Mouse (Mus musculus): ENCODE data around the gene Mknk1. TPM values are rescaled to one million over a fixed set of nuclear protein-coding genes. Genes with fewer than 3 reads are reported as not detected.

Mknk1 gene
- polyA plus RNA-seq, 1 experiment from 2014 or later = 20.4 TPM

- Histone ChIP-seq H3K9me3 (replicated peaks; ENCODE audit: low read length) (no peaks in the 10 kb centered on the region), H3K4me3 (replicated peaks; ENCODE audit: low read depth, low read length) (no peak overlapping the region), H3K27ac (no peak overlapping the region), H3K36me3 (ENCODE audit: insufficient read depth, low read length) (0 out of 2 replicates have a peak, but pooled peaks cover 11% of the 10 kb centered on the region), H3K4me2 (ENCODE audit: low read length) (no peak overlapping the region), H3K9ac (ENCODE audit: low read depth, low read length) (no peak overlapping the region), H3K27me3 (ENCODE audit: insufficient read depth, low read length) (no peaks in the 10 kb centered on the region), H3K4me1 (replicated peaks; ENCODE audit: insufficient read depth, low read length) (no peaks in the 10 kb centered on the region)
- ATAC-seq (replicated peaks; ENCODE audit: low FRiP score, low read depth) = no peak
- whole genome bisulfite sequencing = 83% methylated on average over 4 of the region's 4 CpGs
- no peak for TF ChIP-seq CTCF (IDR thresholded peaks at IDR 0.05; ENCODE audit: low read depth)
- DNase-seq (ENCODE audit: low spot score) = no peak
These were observed 17.3 kb downstream of the Mknk1 start for GRCm38 (mm10) chr4:115856282-115856681.

DNA sequence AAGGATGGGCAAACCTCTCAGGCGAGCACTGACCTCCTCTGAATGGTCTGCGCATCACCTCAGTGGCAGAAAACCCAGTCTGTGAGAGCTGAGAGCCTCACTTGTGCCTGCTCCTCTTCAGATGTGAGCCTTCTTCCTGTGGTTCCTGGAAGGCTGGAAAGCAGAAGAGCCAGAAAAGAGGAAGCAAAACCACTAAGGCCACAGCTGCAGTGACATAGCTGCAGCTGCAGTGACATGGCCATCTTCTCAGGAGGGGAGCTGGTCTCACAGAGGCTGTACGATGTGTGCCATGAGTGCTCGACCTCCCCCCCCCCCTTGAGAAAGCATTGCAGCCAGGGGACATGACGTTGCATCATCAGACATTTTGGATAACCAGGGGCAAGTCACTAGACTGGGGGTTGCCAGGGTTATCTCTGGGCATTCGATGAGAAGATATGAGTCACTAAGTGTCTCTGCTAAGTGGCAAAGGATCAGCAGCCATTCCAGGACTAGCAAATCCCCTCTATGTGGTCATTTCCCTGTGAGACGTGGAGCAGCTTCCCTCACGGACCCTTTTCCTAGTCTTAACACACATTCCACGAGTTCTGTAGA, 18.4 kb downstream of the Mknk1 start:
- TF ChIP-seq CTCF (IDR thresholded peaks at IDR 0.05; ENCODE audit: low read depth) = no peak

GRCm38 (mm10) chr4:115863352-115863751, 24.4 kb downstream of the Mknk1 start:
- Histone ChIP-seq H3K27ac (no peak overlapping the region), H3K4me2 (ENCODE audit: low read length) (no peak overlapping the region), H3K27me3 (ENCODE audit: insufficient read depth, low read length) (no peaks in the 10 kb centered on the region), H3K9ac (ENCODE audit: low read depth, low read length) (no peak overlapping the region), H3K36me3 (ENCODE audit: insufficient read depth, low read length) (peaks cover 6% of the 10 kb centered on the region; the same call in 1 of the 2 replicates), H3K4me3 (replicated peaks; ENCODE audit: low read depth, low read length) (no peak overlapping the region), H3K4me1 (replicated peaks; ENCODE audit: insufficient read depth, low read length) (no peaks in the 10 kb centered on the region), H3K9me3 (replicated peaks; ENCODE audit: low read length) (no peaks in the 10 kb centered on the region)
- DNase-seq (ENCODE audit: low spot score) (no peak), ATAC-seq (replicated peaks; ENCODE audit: low FRiP score, low read depth) (no peak)
- 46% methylated on average over 7 of the region's 7 CpGs for WGBS
- no peak for TF ChIP-seq CTCF (IDR thresholded peaks at IDR 0.05; ENCODE audit: low read depth)

More for the DNA sequence above, 18.4 kb downstream of the Mknk1 start:
- no peaks in the 10 kb centered on the region for H3K27me3 ChIP-seq (ENCODE audit: insufficient read depth, low read length)
- no peak overlapping the region for H3K4me3 ChIP-seq (replicated peaks; ENCODE audit: low read depth, low read length)
- no peak overlapping the region for H3K27ac ChIP-seq
- DNase-seq (ENCODE audit: low spot score) (no peak), ATAC-seq (replicated peaks; ENCODE audit: low FRiP score, low read depth) (no peak)
- no peaks in the 10 kb centered on the region for H3K9me3 ChIP-seq (replicated peaks; ENCODE audit: low read length)
- no peak overlapping the region for H3K4me2 ChIP-seq (ENCODE audit: low read length)
- 82% methylated on average over 9 of the region's 9 CpGs for whole genome bisulfite sequencing
- 0 out of 2 replicates have a peak, but pooled peaks cover 15% of the 10 kb centered on the region for H3K36me3 ChIP-seq (ENCODE audit: insufficient read depth, low read length)
- no peaks in the 10 kb centered on the region for H3K4me1 ChIP-seq (replicated peaks; ENCODE audit: insufficient read depth, low read length)
- no peak overlapping the region for H3K9ac ChIP-seq (ENCODE audit: low read depth, low read length)

- 24% methylated on average over 10 of the region's 10 CpGs for WGBS
- no peak for ATAC-seq (replicated peaks; ENCODE audit: low FRiP score, low read depth)
These were observed 24.9 kb downstream of the Mknk1 start for GRCm38 (mm10) chr4:115863880-115864279.

DNA sequence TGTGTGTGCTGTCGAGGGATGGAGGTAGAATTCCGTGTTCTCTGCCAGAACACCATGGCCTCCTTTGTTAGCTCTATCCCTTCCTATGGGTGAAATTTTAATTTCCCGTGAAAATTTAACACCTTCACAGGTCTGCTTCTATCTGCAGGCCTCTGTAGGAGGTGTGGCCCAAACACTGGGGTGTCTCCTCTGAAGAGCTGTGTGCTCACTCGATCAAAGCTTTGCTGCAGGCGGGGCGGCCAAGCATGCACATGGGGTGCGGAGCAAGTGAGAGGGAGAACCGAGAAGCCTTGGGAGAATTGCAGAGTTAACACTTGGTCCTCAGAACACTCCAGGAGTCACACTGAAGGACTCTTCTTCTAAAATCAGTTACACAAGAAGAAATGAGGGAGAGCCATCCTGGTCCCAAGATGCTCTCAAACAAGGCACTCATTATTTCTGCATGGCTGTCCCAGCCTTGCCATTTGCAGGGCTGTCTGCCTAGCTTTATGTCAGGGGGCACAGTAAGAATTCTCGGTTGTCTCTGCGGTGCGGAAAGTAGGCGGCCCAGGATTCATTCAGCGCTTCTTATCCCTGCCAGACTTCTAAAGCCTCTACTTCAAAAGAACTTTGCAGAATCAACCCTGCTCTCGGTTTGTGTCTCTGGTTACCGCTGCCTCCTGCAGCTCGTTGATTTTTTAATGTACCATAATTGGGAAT, 30.7 kb downstream of the Mknk1 start:
- H3K4me2 ChIP-seq (ENCODE audit: low read length) = no peak overlapping the region
- no peak for ATAC-seq (replicated peaks; ENCODE audit: low FRiP score, low read depth)
- no peak for DNase-seq (ENCODE audit: low spot score)
- H3K9ac ChIP-seq (ENCODE audit: low read depth, low read length) = no peak overlapping the region
- TF ChIP-seq CTCF (IDR thresholded peaks at IDR 0.05; ENCODE audit: low read depth) = no peak
- H3K27ac ChIP-seq = no peak overlapping the region
- WGBS = 37% methylated on average over 16 of the region's 16 CpGs
- H3K4me1 ChIP-seq (replicated peaks; ENCODE audit: insufficient read depth, low read length) = no peaks in the 10 kb centered on the region
- H3K36me3 ChIP-seq (ENCODE audit: insufficient read depth, low read length) = peaks cover 15% of the 10 kb centered on the region; the same call in 1 of the 2 replicates
- no peak overlapping the region for H3K4me3 ChIP-seq (replicated peaks; ENCODE audit: low read depth, low read length)
- no peaks in the 10 kb centered on the region for H3K27me3 ChIP-seq (ENCODE audit: insufficient read depth, low read length)
- no peaks in the 10 kb centered on the region for H3K9me3 ChIP-seq (replicated peaks; ENCODE audit: low read length)

More at GRCm38 (mm10) chr4:115863880-115864279, 24.9 kb downstream of the Mknk1 start:
- no peak overlapping the region for H3K4me2 ChIP-seq (ENCODE audit: low read length)
- no peaks in the 10 kb centered on the region for H3K27me3 ChIP-seq (ENCODE audit: insufficient read depth, low read length)
- peaks cover 6% of the 10 kb centered on the region; the same call in 1 of the 2 replicates for H3K36me3 ChIP-seq (ENCODE audit: insufficient read depth, low read length)
- no peak for TF ChIP-seq CTCF (IDR thresholded peaks at IDR 0.05; ENCODE audit: low read depth)
- H3K4me3 ChIP-seq (replicated peaks; ENCODE audit: low read depth, low read length) = no peak overlapping the region
- H3K9me3 ChIP-seq (replicated peaks; ENCODE audit: low read length) = no peaks in the 10 kb centered on the region
- no peak overlapping the region for H3K27ac ChIP-seq
- H3K4me1 ChIP-seq (replicated peaks; ENCODE audit: insufficient read depth, low read length) = no peaks in the 10 kb centered on the region
- DNase-seq (ENCODE audit: low spot score) = peak; percentile 7
- H3K9ac ChIP-seq (ENCODE audit: low read depth, low read length) = no peak overlapping the region

- no peaks in the 10 kb centered on the region for H3K9me3 ChIP-seq (replicated peaks; ENCODE audit: low read length)
- DNase-seq (ENCODE audit: low spot score) = no peak
- H3K4me3 ChIP-seq (replicated peaks; ENCODE audit: low read depth, low read length) = no peak overlapping the region
These were observed 34.2 kb downstream of the Mknk1 start for GRCm38 (mm10) chr4:115873231-115873630.

More at GRCm38 (mm10) chr4:115873231-115873630, 34.2 kb downstream of the Mknk1 start:
- Histone ChIP-seq H3K4me2 (ENCODE audit: low read length) (no peak overlapping the region), H3K27me3 (ENCODE audit: insufficient read depth, low read length) (no peaks in the 10 kb centered on the region), H3K27ac (no peak overlapping the region), H3K4me1 (replicated peaks; ENCODE audit: insufficient read depth, low read length) (no peaks in the 10 kb centered on the region), H3K9ac (ENCODE audit: low read depth, low read length) (no peak overlapping the region), H3K36me3 (ENCODE audit: insufficient read depth, low read length) (peaks cover 15% of the 10 kb centered on the region; the same call in 1 of the 2 replicates)
- WGBS = 83% methylated on average over 3 of the region's 3 CpGs
- ATAC-seq (replicated peaks; ENCODE audit: low FRiP score, low read depth) = no peak
- no peak for TF ChIP-seq CTCF (IDR thresholded peaks at IDR 0.05; ENCODE audit: low read depth)

Data from kidney, postnatal 0 days (tissue).